Mouse (Mus musculus) adrenal gland, adult 18-20 months (tissue): ENCODE data around the gene Cggbp1. TPM values are rescaled to one million over a fixed set of nuclear protein-coding genes. Genes with fewer than 3 reads are reported as not detected.

ENCODE experiments used
- total RNA-seq, 2 experiments: library from RNA; stranded (reverse); gene quantifications; 1 replicate in 1 of 2; 2 replicates in 1 of 2; pipeline ENCODE4 v1.2.3; 2021

The Cggbp1 gene
- total RNA-seq, 2 experiments from 2014 or later: 125 to 140 TPM

Other genes starting within 250 kb of the Cggbp1 start
- gene Csnka2ip, start 249.6 kb upstream of the Cggbp1 start, total RNA-seq: not detected
- gene 4930453N24Rik, start 80.8 kb upstream of the Cggbp1 start, total RNA-seq: 10 to 100 TPM; 31.5 to 37.1 TPM
- gene Zfp654, start 344 bp upstream of the Cggbp1 start, total RNA-seq: 10 to 100 TPM; 20.6 to 23.3 TPM